Mouse (Mus musculus) forebrain, postnatal 0 days (tissue): ENCODE measurements around the gene Map2k2. TPM values are rescaled to one million over a fixed set of nuclear protein-coding genes. Genes with fewer than 3 reads are reported as not detected.

Experiments used
- ATAC-seq: fragments of 200-750 bp; cut with Nextera tagmentation; 2 replicates; pipeline ENCODE4 v1.8.0; 2017; ENCODE audit warnings: mild to moderate bottlenecking, moderate library complexity
- DNase-seq: peaks from one replicate; pipeline ENCODE4 v3.0.0-alpha.2; 2015
- H3K27ac ChIP-seq: fragments of 300-500 bp; sonication (generic); 2 replicates; pipeline ENCODE4 v1.5.1; 2014; ENCODE audit warnings: low read depth, mild to moderate bottlenecking, antibody characterized with exemption, low read length, moderate library complexity, mixed read lengths
- H3K27me3 ChIP-seq: fragments of 300-500 bp; sonication (generic); 2 replicates; pipeline ENCODE4 v1.6.1; 2014; ENCODE audit warnings: mild to moderate bottlenecking, low read length, mixed read lengths; ENCODE audit not compliant: insufficient read depth
- H3K36me3 ChIP-seq: fragments of 300-500 bp; sonication (generic); 2 replicates; pipeline ENCODE4 v1.6.1; 2014; ENCODE audit warnings: mild to moderate bottlenecking, moderate library complexity; ENCODE audit not compliant: insufficient read depth
- H3K4me1 ChIP-seq: fragments of 300-500 bp; sonication (generic); 2 replicates; pipeline ENCODE4 v1.6.1; 2014; ENCODE audit warnings: antibody characterized with exemption; ENCODE audit not compliant: insufficient read depth
- H3K4me2 ChIP-seq: fragments of 300-500 bp; sonication (generic); 2 replicates; pipeline ENCODE4 v1.6.1; 2014; ENCODE audit warnings: low read depth, mild to moderate bottlenecking, moderate library complexity
- H3K4me3 ChIP-seq: fragments of 300-500 bp; sonication (generic); 2 replicates; pipeline ENCODE4 v1.5.1; 2014; ENCODE audit warnings: low read depth, low read length, mixed read lengths
- H3K9ac ChIP-seq: fragments of 300-500 bp; sonication (generic); 2 replicates; pipeline ENCODE4 v1.6.1; 2014; ENCODE audit warnings: mild to moderate bottlenecking
- H3K9me3 ChIP-seq: fragments of 300-500 bp; sonication (generic); 2 replicates; pipeline ENCODE4 v1.6.1; 2016; ENCODE audit warnings: low read length
- CTCF ChIP-seq: sonication (generic); IDR thresholded peaks from 2 replicates; pipeline ENCODE4 v1.5.1; 2016; ENCODE audit warnings: antibody characterized with exemption, control low read depth, low read depth
- WGBS: fragments of 180-500 bp; shearing (Covaris S2); extraction: QIAGEN DNeasy Blood & Tissue Kit; methylation state at CpG from one replicate; pipeline ENCODE4 v1.1.7; 2014; 5-methylcytosine and 5-hydroxymethylcytosine counted together
- polyA plus RNA-seq: library from polyadenylated mRNA; unstranded; fragments of >200 nt; fragmentation: Nextera tagmentation; extraction: Ambion mirVana; gene quantifications from 2 replicates; pipeline ENCODE4 v1.2.1, GENCODE M21; 2015
- total RNA-seq: library from RNA; depleted of rRNA; stranded (reverse); fragments of >200 nt; gene quantifications from 2 replicates; pipeline ENCODE4 v1.2.3, GENCODE M21; 2014

Map2k2 gene
- total and polyA plus RNA-seq, 2 experiments from 2014 or later: 194 to 215 TPM

DNA sequence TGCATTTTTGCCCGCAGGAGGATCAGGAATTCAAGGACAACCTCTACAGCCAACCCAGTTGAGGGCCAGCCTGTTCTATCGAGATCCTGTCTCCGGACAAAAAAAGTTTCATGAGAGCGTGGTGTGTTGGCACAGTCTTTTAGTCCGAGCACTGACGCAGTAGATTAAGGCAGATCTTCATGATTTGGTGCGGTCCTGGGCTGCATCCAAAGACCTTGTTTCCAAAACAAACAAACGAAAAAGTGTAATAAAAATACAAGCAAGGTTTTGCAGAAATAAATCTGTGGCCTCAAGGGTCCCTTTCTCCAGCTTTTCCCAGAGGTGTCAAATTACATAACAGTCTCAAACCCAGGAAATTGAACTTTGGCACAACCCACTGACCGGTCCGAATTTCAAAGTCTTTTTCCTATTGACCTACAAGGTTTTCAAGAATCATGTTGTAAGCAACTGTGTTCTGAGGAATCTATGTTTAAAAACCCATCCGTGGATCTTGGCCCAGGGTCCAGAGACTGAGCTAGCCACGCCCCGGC is 70.3 kb downstream of the Map2k2 start:
- H3K4me3 ChIP-seq: peak overlapping the region; percentile 64
- H3K36me3 ChIP-seq: peaks cover 34% of the 10 kb centered on the region
- TF ChIP-seq CTCF: no peak
- H3K9ac ChIP-seq: peak overlapping the region; percentile 85
- peaks cover 18% of the 10 kb centered on the region for H3K4me1 ChIP-seq
- H3K4me2 ChIP-seq: peak overlapping the region; percentile 62
- no peaks in the 10 kb centered on the region for H3K9me3 ChIP-seq
- H3K27ac ChIP-seq: peak overlapping the region; percentile 95
- H3K27me3 ChIP-seq: no peaks in the 10 kb centered on the region
- DNase-seq (no peak), ATAC-seq (no peak)
- 4% methylated on average over 13 of the region's 13 CpGs for WGBS

DNA sequence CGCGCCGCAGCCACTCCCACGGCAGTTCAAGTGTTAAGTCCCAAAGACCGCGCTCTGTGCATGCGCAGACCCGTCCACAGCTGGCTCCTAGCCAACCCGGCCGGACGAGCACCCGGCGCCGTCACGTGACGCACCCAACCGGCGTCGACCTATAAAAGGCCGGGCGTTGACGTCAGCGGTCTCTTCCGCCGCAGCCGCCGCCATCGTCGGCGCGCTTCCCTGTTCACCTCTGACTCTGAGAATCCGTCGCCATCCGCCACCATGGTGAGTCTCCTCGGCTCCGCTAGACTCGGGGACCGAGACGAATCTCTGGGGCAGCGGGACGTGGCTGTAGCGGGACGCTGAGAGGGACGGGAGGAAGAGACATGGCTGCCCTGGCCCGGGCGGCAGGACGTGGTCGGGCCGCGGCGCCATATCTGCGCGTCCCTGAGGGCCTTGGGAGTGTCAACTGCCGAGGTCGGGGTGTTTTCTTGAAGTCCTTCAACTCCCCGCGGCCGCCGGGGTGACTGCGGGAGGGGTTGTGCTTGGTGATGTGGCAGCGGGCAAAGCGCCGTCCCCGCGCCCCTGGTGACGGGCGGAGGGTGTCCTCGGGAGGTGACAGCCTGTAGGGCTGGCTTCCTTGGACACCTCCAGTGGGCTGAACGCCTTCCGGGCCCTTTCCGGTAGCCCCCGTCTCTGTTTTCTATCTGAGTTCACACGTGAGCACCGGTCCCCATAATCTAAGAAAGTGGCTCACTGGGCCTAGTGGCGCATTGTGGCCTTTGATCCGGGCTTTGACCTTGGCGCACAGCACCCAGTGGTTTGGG is 71.0 kb downstream of the Map2k2 start, which contains the start of gene Eef2:
TSS of gene Eef2 (plus strand) at position 166 of the 806 bp plus-strand sequence.
- 3% methylated on average over 75 of the region's 77 CpGs for WGBS
- Histone ChIP-seq H3K9ac (peak within 1 kb of the TSS; percentile 85), H3K27me3 (no peaks in the 10 kb centered on the region), H3K4me2 (peak within 1 kb of the TSS; percentile 62), H3K36me3 (peaks cover 41% of the 10 kb centered on the region), H3K4me3 (peak within 1 kb of the TSS; percentile 64), H3K9me3 (no peaks in the 10 kb centered on the region), H3K27ac (peak within 1 kb of the TSS; percentile 95), H3K4me1 (peaks cover 18% of the 10 kb centered on the region)
- DNase-seq (peak; percentile 99), ATAC-seq (peak; percentile 66)
- TF ChIP-seq CTCF: no peak; the same call in 1 of the 2 replicates

DNA sequence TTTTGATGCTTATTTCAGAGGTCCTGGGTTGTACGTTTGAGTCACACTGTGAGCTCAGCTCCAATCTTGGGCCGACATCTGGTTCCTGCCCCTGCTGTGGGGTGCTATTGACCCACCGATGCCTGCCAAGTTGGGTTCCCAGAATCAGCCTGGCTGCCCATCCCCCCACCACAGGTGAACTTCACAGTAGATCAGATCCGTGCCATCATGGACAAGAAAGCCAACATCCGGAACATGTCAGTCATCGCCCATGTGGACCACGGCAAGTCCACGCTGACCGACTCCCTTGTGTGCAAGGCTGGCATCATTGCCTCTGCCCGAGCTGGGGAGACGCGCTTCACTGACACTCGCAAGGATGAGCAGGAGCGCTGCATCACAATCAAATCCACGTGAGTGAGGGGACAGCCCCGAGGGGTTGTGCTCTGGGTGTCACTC is 71.8 kb downstream of the Map2k2 start:
- Histone ChIP-seq H3K4me2 (peak overlapping the region; percentile 62), H3K27me3 (no peaks in the 10 kb centered on the region), H3K9me3 (no peaks in the 10 kb centered on the region), H3K4me1 (peaks cover 18% of the 10 kb centered on the region), H3K4me3 (peak overlapping the region; percentile 64), H3K9ac (peak overlapping the region; percentile 85), H3K27ac (peak overlapping the region; percentile 95; the same call in 1 of the 2 replicates), H3K36me3 (peaks cover 49% of the 10 kb centered on the region)
- TF ChIP-seq CTCF: no peak
- ATAC-seq (no peak), DNase-seq (no peak)
- WGBS: 10% methylated on average over 16 of the region's 16 CpGs

DNA sequence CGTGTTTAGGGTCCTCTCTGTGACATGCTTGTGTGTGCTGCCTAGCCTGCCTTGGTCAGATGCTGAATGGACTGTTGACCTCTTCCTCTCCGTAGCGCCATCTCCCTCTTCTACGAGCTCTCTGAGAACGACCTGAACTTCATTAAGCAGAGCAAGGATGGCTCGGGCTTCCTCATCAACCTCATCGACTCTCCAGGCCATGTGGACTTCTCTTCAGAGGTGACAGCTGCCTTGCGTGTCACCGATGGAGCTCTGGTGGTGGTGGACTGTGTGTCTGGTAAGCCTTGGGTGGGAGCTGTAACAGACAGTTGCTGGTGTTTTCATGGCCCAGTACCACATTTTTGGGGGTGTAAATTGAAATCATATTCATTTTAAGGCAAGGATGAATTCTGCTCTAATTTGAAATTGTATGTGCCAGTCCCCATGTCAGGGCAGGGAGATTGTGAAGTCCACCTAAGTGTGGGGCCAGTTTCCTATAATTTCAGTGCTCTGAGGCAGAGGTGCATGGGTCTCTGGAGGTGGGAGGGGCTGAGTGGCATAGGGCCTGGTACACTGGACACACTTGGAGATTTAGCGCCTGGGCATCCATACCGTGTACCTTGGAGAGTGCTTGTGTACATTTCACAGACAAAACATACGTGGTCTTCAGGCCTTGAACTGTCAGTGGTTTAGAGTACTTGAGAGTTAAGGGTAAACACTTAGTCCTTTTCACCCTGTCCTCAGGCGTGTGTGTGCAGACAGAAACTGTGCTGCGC is 72.4 kb downstream of the Map2k2 start:
- WGBS: 69% methylated on average over 14 of the region's 14 CpGs
- TF ChIP-seq CTCF: no peak
- peaks cover 50% of the 10 kb centered on the region for H3K36me3 ChIP-seq
- ATAC-seq (no peak), DNase-seq (no peak)
- H3K4me2 ChIP-seq: peak overlapping the region; percentile 62
- no peaks in the 10 kb centered on the region for H3K9me3 ChIP-seq
- H3K27ac ChIP-seq: no peak overlapping the region
- H3K27me3 ChIP-seq: no peaks in the 10 kb centered on the region
- peak overlapping the region; percentile 85 for H3K9ac ChIP-seq
- H3K4me3 ChIP-seq: peak overlapping the region; percentile 64
- peaks cover 18% of the 10 kb centered on the region for H3K4me1 ChIP-seq

DNA sequence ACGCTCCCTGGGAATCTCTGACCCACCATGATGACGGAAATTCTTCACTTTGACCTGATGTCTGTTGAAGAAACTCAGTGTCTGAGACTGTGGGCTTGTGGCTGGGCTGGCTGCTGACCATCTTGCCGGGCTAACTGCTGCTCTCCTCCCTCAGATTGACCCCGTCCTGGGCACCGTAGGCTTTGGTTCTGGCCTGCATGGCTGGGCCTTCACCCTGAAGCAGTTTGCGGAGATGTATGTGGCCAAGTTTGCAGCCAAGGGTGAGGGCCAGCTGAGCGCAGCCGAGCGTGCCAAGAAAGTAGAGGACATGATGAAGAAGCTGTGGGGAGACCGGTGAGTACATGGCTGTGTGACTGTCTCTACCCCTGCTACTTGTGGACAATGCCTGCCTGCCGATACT is 73.2 kb downstream of the Map2k2 start:
- ATAC-seq (no peak), DNase-seq (no peak)
- Histone ChIP-seq H3K9ac (no peak overlapping the region), H3K27ac (no peak overlapping the region), H3K27me3 (no peaks in the 10 kb centered on the region), H3K36me3 (peaks cover 50% of the 10 kb centered on the region), H3K4me1 (peaks cover 17% of the 10 kb centered on the region), H3K4me3 (no peak overlapping the region), H3K4me2 (no peak overlapping the region), H3K9me3 (no peaks in the 10 kb centered on the region)
- no peak for TF ChIP-seq CTCF
- WGBS: 91% methylated on average over 11 of the region's 11 CpGs

DNA sequence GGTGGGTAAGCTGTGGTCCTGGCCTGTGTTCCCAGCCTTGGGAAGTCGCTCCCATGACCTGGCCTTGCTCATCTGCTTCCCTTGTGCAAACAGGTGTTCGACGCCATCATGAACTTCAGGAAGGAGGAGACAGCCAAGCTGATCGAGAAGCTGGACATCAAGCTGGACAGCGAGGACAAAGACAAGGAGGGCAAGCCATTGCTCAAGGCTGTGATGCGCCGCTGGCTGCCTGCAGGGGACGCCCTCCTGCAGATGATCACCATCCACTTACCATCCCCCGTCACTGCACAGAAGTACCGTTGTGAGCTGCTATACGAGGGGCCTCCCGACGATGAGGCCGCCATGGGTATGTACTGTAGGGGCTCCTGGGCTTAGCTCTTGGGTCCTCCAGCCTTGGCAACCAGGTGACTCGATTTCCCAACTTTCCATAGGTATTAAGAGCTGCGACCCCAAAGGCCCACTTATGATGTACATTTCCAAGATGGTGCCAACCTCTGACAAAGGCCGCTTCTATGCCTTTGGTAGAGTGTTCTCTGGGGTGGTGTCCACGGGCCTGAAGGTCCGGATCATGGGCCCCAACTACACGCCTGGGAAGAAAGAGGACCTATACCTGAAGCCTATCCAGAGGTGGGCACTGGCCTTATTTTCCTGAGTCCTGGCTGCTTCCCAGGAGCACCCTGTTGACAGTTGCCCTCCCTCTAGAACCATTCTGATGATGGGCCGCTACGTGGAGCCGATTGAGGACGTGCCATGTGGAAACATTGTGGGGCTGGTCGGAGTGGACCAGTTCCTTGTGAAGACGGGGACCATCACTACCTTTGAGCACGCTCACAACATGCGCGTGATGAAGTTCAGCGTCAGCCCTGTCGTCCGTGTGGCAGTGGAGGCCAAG is 74.0 kb downstream of the Map2k2 start:
- Histone ChIP-seq H3K27me3 (no peaks in the 10 kb centered on the region), H3K36me3 (peaks cover 58% of the 10 kb centered on the region), H3K9ac (no peak overlapping the region), H3K4me1 (peaks cover 9% of the 10 kb centered on the region), H3K4me3 (no peak overlapping the region), H3K9me3 (no peaks in the 10 kb centered on the region), H3K4me2 (no peak overlapping the region), H3K27ac (no peak overlapping the region)
- 90% methylated on average over 32 of the region's 32 CpGs for WGBS
- peak; percentile 32; the same call in 1 of the 2 replicates for TF ChIP-seq CTCF
- ATAC-seq (no peak), DNase-seq (no peak)
